Mouse (Mus musculus): ENCODE measurements at regions not wholly inside any gene's neighbourhood (a gene's known extent, or its start where the extent isn't known, plus 50 kb on each side); places are given as distances from the start of the nearest gene placed in this dataset.

- intact Hi-C loops (cut with DNase I), result loop anchor here (10.0 kb wide), 1 partner anchor 895 kb away; no protein-coding TSS in a partner anchor
Measured at GRCm38 (mm10) chr2:115519974-115520373, 61.5 kb upstream of the BC052040 start.

GRCm38 (mm10) chr2:115520413-115521139 lies 60.9 kb upstream of the BC052040 start:
- no peak for DNase-seq (ENCODE audit: extremely low spot score in 1 of 2, low spot score in 2 of 2)
- intact Hi-C loops (cut with DNase I), result no loop called here

More at GRCm38 (mm10) chr2:115519974-115520373, 61.5 kb upstream of the BC052040 start:
- DNase-seq (ENCODE audit: extremely low spot score in 1 of 2, low spot score in 2 of 2), result no peak

- no peak for DNase-seq (ENCODE audit: extremely low spot score in 1 of 2, low spot score in 2 of 2)
- intact Hi-C loops (cut with DNase I), result no loop called here
Measured at GRCm38 (mm10) chr2:115529878-115530277, 51.6 kb upstream of the BC052040 start.
